Mouse (Mus musculus) spleen, adult 2 months (tissue): Measurements from ENCODE around the gene Cdk17. TPM values are rescaled to one million over a fixed set of nuclear protein-coding genes. Genes with fewer than 3 reads are reported as not detected.

Experiments
- DNase-seq, 2 experiments: peaks; one replicate each; pipeline versions ENCODE4 v3.0.0 to v3.0.0-alpha.2; 2012 to 2021; ENCODE audit warnings: low spot score in 2 of 2, low read depth in 1 of 2
- H3K27ac ChIP-seq: fragments of 200-500 bp; 2 replicates; pipeline ENCODE4 v1.5.1; 2012; ENCODE audit warnings: low read length, inconsistent platforms; ENCODE audit not compliant: insufficient read depth
- H3K27me3 ChIP-seq: fragments of 200-500 bp; 2 replicates; pipeline ENCODE4 v1.6.1; 2012; ENCODE audit warnings: mild to moderate bottlenecking, moderate library complexity, low read length, inconsistent platforms; ENCODE audit not compliant: control insufficient read depth, insufficient read depth
- H3K36me3 ChIP-seq: fragments of 200-500 bp; 2 replicates; pipeline ENCODE4 v1.6.1; 2012; ENCODE audit warnings: mild to moderate bottlenecking, low read length, inconsistent platforms; ENCODE audit not compliant: control insufficient read depth, insufficient read depth
- H3K4me1 ChIP-seq: fragments of 200-500 bp; 2 replicates; pipeline ENCODE4 v1.6.1; 2011; ENCODE audit warnings: inconsistent platforms; ENCODE audit not compliant: control insufficient read depth, insufficient read depth, insufficient read length
- H3K4me3 ChIP-seq: fragments of 200-500 bp; 2 replicates; pipeline ENCODE4 v1.5.1; 2011; ENCODE audit warnings: mild to moderate bottlenecking, inconsistent platforms; ENCODE audit not compliant: insufficient read depth, insufficient read length; ENCODE audit errors: extremely low read depth
- CTCF ChIP-seq: fragments of 200-500 bp; IDR thresholded peaks from 2 replicates; pipeline ENCODE4 v1.5.1; 2011; ENCODE audit warnings: mild to moderate bottlenecking, inconsistent platforms; ENCODE audit not compliant: insufficient read depth, insufficient read length, insufficient replicate concordance; ENCODE audit errors: extremely low read depth
- POLR2A ChIP-seq: fragments of 200-500 bp; IDR thresholded peaks from 2 replicates; pipeline ENCODE4 v1.6.1; 2011; ENCODE audit warnings: low read depth, low read length, inconsistent platforms
- WGBS: fragments of 180-500 bp; shearing (Covaris S2); methylation state at CpG from one replicate; pipeline ENCODE4 v1.1.7; 2018; 5-methylcytosine and 5-hydroxymethylcytosine counted together
- polyA plus RNA-seq: library from polyadenylated mRNA; depleted of rRNA; stranded (reverse); fragments of >200 nt; gene quantifications from 2 replicates; pipeline ENCODE4 v1.2.3, GENCODE M21; 2012

The Cdk17 gene
- polyA plus RNA-seq, 1 experiment, result 27.3 TPM

DNA sequence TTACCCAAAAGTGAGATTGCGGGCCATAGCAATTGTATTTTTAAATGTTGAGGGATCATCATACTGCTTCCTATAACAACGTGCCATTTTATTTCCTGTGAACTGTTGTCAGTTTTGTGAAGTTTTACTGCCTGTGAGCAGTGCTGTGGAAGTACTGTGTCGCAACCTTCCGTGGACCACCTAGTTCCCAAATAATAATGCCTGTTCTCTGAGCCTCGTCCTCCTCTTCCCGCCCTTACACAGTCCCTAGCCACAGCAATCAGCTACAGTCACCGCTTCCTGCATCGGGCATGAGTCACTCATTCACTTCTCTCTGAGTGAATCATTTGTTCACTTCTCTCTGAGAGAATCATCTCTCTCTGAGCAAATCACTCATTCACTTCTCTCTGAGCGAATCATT, 74.0 kb downstream of the Cdk17 start:
- Histone ChIP-seq H3K36me3 (peaks cover 44% of the 10 kb centered on the region), H3K27ac (no peak overlapping the region), H3K4me3 (no peak overlapping the region), H3K27me3 (no peaks in the 10 kb centered on the region), H3K4me1 (no peaks in the 10 kb centered on the region)
- no peak for DNase-seq
- WGBS, result 84% methylated on average over 9 of the region's 9 CpGs
- no peak for TF ChIP-seq POLR2A
- no peak for TF ChIP-seq CTCF

- TF ChIP-seq CTCF (no peak), POLR2A (no peak)
- H3K4me3 ChIP-seq, result no peak overlapping the region
- DNase-seq, result no peak
- peaks cover 3% of the 10 kb centered on the region; the same call in 1 of the 2 replicates for H3K4me1 ChIP-seq
- no peak overlapping the region for H3K27ac ChIP-seq
- WGBS, result 89% methylated on average over 9 of the region's 9 CpGs
- peaks cover 39% of the 10 kb centered on the region for H3K36me3 ChIP-seq
- H3K27me3 ChIP-seq, result no peaks in the 10 kb centered on the region
Observed at GRCm38 (mm10) chr10:93239201-93239806, 78.6 kb downstream of the Cdk17 start.

DNA sequence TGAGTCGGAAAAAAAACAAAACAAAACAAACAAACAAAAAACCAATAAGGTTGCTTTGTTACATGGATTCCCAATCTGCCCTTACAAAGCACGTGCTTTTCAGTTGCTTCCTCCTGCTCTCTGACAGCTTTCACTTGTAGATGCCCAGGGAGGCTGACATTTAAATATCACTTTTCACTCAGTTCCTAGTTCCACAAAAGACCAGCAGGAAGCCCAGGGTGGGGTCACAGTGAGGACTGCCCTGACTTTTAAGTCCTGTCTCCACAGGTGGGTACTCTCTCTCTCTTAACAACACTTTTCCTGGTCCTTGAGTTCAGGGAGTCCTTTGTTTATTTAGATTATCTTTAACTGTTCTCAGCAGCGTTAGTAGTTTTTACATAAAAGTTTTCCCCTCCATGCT, 81.5 kb downstream of the Cdk17 start:
- Histone ChIP-seq H3K4me3 (no peak overlapping the region), H3K36me3 (peaks cover 32% of the 10 kb centered on the region), H3K4me1 (peaks cover 3% of the 10 kb centered on the region; the same call in 1 of the 2 replicates), H3K27ac (no peak overlapping the region), H3K27me3 (no peaks in the 10 kb centered on the region)
- WGBS, result 70% methylated on average over 3 of the region's 3 CpGs
- TF ChIP-seq POLR2A, result no peak
- TF ChIP-seq CTCF, result no peak
- no peak for DNase-seq

GRCm38 (mm10) chr10:93242861-93243260, 82.2 kb downstream of the Cdk17 start:
- Histone ChIP-seq H3K4me3 (no peak overlapping the region), H3K4me1 (peaks cover 3% of the 10 kb centered on the region; the same call in 1 of the 2 replicates), H3K36me3 (peaks cover 32% of the 10 kb centered on the region), H3K27ac (no peak overlapping the region), H3K27me3 (no peaks in the 10 kb centered on the region)
- no peak for DNase-seq
- WGBS, result 59% methylated on average over 5 of the region's 5 CpGs
- no peak for TF ChIP-seq CTCF
- no peak for TF ChIP-seq POLR2A

GRCm38 (mm10) chr10:93244209-93244705, 83.6 kb downstream of the Cdk17 start:
- TF ChIP-seq POLR2A, result no peak
- TF ChIP-seq CTCF, result no peak
- H3K4me1 ChIP-seq, result peaks cover 3% of the 10 kb centered on the region; the same call in 1 of the 2 replicates
- H3K27me3 ChIP-seq, result no peaks in the 10 kb centered on the region
- H3K36me3 ChIP-seq, result peaks cover 29% of the 10 kb centered on the region
- H3K4me3 ChIP-seq, result no peak overlapping the region
- 94% methylated on average over 10 of the region's 10 CpGs for WGBS
- no peak overlapping the region for H3K27ac ChIP-seq
- no peak for DNase-seq

- no peak overlapping the region for H3K4me3 ChIP-seq
- peaks cover 22% of the 10 kb centered on the region for H3K36me3 ChIP-seq
- H3K27me3 ChIP-seq, result no peaks in the 10 kb centered on the region
- H3K4me1 ChIP-seq, result peaks cover 3% of the 10 kb centered on the region; the same call in 1 of the 2 replicates
- WGBS, result 90% methylated on average over 7 of the region's 7 CpGs
- no peak for DNase-seq
- H3K27ac ChIP-seq, result no peak overlapping the region
- no peak for TF ChIP-seq CTCF
- no peak for TF ChIP-seq POLR2A
Observed at GRCm38 (mm10) chr10:93246185-93246920, 85.7 kb downstream of the Cdk17 start.

- peaks cover 19% of the 10 kb centered on the region for H3K36me3 ChIP-seq
Observed at GRCm38 (mm10) chr10:93247422-93247821, 86.7 kb downstream of the Cdk17 start.

More at GRCm38 (mm10) chr10:93247422-93247821, 86.7 kb downstream of the Cdk17 start:
- H3K4me3 ChIP-seq, result no peak overlapping the region
- TF ChIP-seq POLR2A (no peak), CTCF (no peak)
- no peaks in the 10 kb centered on the region for H3K27me3 ChIP-seq
- WGBS, result 92% methylated on average over 12 of the region's 12 CpGs
- DNase-seq, result no peak
- no peaks in the 10 kb centered on the region for H3K4me1 ChIP-seq
- no peak overlapping the region for H3K27ac ChIP-seq
